Mouse (Mus musculus) testis, postnatal 14 days (tissue): ENCODE results near the gene 9130230L23Rik.
A peak's percentile ranks its signal among the peaks of the same experiment; 100 is the strongest.
"Not testable (repeated sequence)": the region's sequence is repeated elsewhere in the genome, so short reads cannot be mapped to it uniquely, and the experiment has no call there.

Experiments used
- DNase-seq: peaks from one replicate; pipeline ENCODE4 v3.0.0; 2021; ENCODE audit warnings: low spot score

9130230L23Rik gene

GRCm38 (mm10) chr5:66005041-66005678 lies 1.1 kb upstream of the 9130230L23Rik start:
- no peak for DNase-seq

GRCm38 (mm10) chr5:66001232-66001631 lies 2.9 kb downstream of the 9130230L23Rik start:
- DNase-seq = peak; percentile 17

GRCm38 (mm10) chr5:66000567-66001125 lies 3.4 kb downstream of the 9130230L23Rik start:
- DNase-seq = no peak

GRCm38 (mm10) chr5:66000074-66000473 lies 4.0 kb downstream of the 9130230L23Rik start:
- peak; percentile 44 for DNase-seq

- no peak for DNase-seq
These were observed 5.0 kb downstream of the 9130230L23Rik start for GRCm38 (mm10) chr5:65999106-65999505.

- DNase-seq = no peak
These were observed 6.3 kb downstream of the 9130230L23Rik start for GRCm38 (mm10) chr5:65997813-65998212.

- DNase-seq = no peak
These were observed 9.4 kb downstream of the 9130230L23Rik start for GRCm38 (mm10) chr5:65994643-65995042.

- DNase-seq = no peak
These were observed 12.9 kb downstream of the 9130230L23Rik start for GRCm38 (mm10) chr5:65991191-65991590.

GRCm38 (mm10) chr5:65987004-65987403 lies 17.1 kb downstream of the 9130230L23Rik start:
- not testable (repeated sequence) for DNase-seq

- no peak for DNase-seq
These were observed 17.7 kb downstream of the 9130230L23Rik start for GRCm38 (mm10) chr5:65986426-65986825.

- no peak for DNase-seq
These were observed 28.4 kb downstream of the 9130230L23Rik start for GRCm38 (mm10) chr5:65975731-65976130.

GRCm38 (mm10) chr5:65973189-65973588 lies 30.9 kb downstream of the 9130230L23Rik start:
- DNase-seq = no peak

GRCm38 (mm10) chr5:65968004-65968403 lies 36.1 kb downstream of the 9130230L23Rik start:
- no peak for DNase-seq

- DNase-seq = no peak
These were observed 37.0 kb downstream of the 9130230L23Rik start for GRCm38 (mm10) chr5:65967091-65967490.

- DNase-seq = no peak
These were observed 38.3 kb downstream of the 9130230L23Rik start for GRCm38 (mm10) chr5:65965771-65966279.

- no peak for DNase-seq
These were observed 40.8 kb downstream of the 9130230L23Rik start for GRCm38 (mm10) chr5:65963291-65963690.

GRCm38 (mm10) chr5:65960597-65960950 lies 43.5 kb downstream of the 9130230L23Rik start:
- DNase-seq = peak; percentile 33

GRCm38 (mm10) chr5:65959893-65960596 lies 44.0 kb downstream of the 9130230L23Rik start:
- DNase-seq = no peak

- no peak for DNase-seq
These were observed 45.5 kb downstream of the 9130230L23Rik start for GRCm38 (mm10) chr5:65958597-65958996.

GRCm38 (mm10) chr5:65956144-65957008 lies 47.7 kb downstream of the 9130230L23Rik start:
- no peak for DNase-seq

- peak; percentile 80 for DNase-seq
These were observed 48.5 kb downstream of the 9130230L23Rik start for GRCm38 (mm10) chr5:65955343-65956143.
